Mouse (Mus musculus) adrenal gland, postnatal 25 days (tissue): Measurements from ENCODE around the gene Ccdc51. TPM values are rescaled to one million over a fixed set of nuclear protein-coding genes. Genes with fewer than 3 reads are reported as not detected.

Source experiments
- DNase-seq: peaks from one replicate; pipeline ENCODE4 v3.0.0; 2021; ENCODE audit warnings: mixed read lengths
- long read RNA-seq: library from polyadenylated mRNA; stranded (forward); transcript quantifications from one replicate; pipeline ENCODE4 v2.0.0, GENCODE M21; 2021
- total RNA-seq: library from RNA; stranded (reverse); gene quantifications from 2 replicates; pipeline ENCODE4 v1.2.3, GENCODE M21; 2021

Ccdc51 gene
- total RNA-seq: 15.7 and 21.0 TPM in 2 replicates
- long read RNA-seq, transcript Ccdc51-201 (4 exons, 1,526 nt): major isoform, 14 of 21 reads
- long read RNA-seq, partial matches to known transcripts: 4 of 21 reads
- long read RNA-seq, other reads (novel, unspliced or antisense): 3 of 21 reads

DNA sequence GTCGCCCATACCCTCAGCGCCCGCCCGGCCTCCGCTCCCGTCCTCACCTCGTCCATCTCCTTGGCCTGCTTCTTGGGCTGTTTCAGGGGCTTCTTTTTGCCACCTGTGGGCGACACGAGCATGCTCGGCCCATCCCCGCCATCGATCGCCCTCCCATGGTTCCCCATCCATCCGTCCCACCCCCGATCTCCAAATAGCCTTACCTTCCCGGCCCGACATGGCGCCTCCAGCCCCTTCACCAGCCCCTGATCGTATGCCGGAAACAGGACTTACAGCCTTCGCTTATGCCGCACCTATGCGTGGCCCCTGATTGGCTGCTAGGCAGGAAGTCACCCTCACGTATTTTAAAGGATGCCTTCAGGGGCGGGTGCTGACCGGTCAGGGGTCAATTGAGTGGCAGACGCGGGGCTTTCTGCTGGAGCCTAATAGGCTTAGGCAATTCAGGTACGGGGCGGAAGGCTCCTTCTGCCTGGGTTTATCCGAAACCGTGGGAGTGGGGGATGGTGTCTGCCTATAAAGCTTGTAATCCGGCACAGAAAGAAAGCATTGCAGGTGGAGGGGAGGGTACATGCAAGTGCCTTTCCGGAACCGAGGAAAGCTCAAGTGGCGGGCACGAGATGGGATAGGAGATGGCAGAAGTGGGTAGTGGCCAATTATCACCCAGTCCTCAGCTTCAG is at the start of gene Ccdc51, which contains the start of gene Tma7:
TSS of gene Ccdc51 (plus strand) at position 370 of the 677 bp plus-strand sequence.
TSS of gene Tma7 (minus strand) at position 464 of the 677 bp plus-strand sequence.
- DNase-seq: peak; percentile 86

DNA sequence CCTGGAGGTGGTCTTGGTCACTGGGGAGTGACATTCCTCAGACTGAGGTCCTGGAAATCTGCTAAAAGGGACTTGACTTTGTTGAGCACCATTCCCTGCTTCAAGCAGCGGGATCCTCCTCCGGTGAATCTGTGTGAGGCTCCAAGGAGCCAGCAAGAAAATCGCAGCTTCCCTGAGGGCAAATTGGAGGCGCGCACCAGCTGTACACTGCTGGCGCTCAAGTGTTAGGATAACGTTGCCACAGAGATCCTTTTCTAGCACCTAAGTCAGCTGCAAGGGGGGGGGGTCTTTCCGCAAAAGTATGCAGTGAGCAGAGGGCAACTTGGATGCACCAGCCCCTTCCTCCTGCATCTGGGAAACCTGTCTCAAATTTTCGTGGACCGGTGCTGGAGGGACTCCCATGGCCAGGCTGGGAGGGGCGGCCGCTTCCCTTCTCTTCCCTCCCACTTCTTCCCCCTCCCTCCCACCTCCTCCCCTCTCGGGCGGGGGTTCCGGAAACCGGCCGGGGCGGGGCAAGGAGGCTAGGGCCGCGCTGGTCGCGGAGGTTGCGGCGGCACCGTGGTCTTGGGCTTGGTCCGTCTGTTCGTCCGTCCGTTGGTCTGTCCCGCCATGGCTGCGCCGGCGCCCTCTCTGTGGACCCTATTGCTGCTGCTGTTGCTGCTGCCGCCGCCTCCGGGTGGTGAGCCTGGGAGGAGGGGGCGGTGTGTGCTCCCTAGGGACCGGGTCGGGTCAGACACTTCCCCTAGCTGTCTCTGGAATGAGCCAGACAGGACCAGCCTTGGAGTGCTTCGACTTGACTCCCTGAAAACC is 44.0 kb upstream of the Ccdc51 start, which contains the start of gene Shisa5:
TSS of gene Shisa5 (plus strand) at position 480 of the 810 bp plus-strand sequence.
- peak; percentile 88 for DNase-seq

DNA sequence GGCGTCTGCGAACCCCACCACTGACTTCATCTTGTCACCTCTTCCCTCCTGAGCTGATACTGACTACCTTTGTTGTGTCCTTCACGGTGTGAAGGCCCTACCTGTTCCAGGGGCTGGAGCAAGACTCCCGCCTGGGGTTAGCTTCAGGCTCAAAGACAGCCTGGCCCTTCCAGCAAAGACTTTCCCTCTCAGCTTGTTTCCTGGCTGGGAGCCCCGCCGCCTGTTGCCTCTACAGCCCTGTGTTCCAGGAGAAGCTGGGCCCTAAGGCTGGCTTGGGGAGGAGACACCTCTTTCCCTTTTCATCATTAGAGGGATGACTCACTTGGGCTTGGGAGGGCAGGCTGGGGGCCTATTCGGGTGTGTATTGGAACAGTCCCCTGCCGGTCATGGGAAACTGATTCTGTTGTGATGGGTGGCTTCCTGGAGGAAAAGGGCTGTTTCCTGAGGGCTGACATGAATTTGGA is 43.4 kb upstream of the Ccdc51 start:
- peak; percentile 51 for DNase-seq

DNA sequence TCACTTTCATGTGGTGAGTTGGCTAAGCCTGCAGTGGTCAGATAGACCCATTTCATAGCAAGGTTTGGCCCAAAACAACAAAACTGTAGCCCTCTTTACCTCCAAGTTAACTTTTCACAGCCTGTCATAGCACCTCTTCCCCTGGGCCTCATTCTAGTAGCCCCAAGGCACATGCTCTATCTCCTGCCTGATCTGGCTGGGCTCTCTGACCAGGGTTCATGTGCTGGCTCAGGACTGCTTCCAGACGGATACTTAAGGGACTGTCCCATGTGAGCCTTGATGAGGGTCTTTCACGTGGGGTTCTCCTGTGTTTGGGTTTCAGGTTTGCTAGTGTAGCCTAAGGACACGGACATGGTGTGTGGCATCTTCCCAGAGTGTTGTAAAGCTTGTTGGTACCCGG is 42.6 kb upstream of the Ccdc51 start:
- DNase-seq: no peak

DNA sequence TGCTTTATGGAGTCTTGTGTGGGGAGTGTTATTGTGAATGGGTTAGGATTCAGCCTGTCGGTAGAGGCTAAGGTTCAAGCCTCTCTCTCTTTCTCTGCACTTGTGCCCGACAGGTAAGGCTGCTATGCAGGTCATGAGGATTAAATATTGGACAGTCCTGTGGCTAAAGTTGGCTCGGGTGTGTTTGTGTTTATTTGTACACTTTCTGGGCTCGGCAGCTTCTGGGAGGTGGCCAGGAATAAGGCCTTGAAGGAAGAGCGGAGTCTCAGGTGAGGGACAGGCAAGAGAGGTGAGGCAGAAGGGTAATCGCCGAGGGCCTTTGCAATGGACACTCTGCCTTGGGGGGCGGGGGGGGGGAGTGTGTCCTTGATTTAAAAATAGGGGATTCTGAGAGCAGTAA is 42.1 kb upstream of the Ccdc51 start:
- DNase-seq: no peak

DNA sequence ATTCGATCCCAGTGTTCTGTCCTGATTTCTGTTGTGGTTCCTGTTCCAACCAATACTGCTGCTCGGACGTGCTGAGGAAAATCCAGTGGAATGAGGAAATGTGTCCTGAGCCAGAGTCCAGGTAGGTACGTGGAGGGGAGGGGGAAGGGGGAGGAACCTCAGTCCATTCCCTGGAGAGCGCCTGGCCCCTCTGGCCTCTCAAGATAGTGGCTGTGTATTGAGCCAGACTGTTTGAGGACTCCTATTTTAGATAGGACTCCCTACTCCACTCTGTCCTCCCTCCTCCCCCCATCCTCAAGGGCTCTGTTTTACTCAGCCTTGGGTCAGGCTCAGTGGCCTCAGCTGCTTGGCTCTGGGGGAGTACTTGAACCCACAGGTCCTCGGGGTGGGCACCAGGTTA is 41.4 kb upstream of the Ccdc51 start:
- DNase-seq: no peak

DNA sequence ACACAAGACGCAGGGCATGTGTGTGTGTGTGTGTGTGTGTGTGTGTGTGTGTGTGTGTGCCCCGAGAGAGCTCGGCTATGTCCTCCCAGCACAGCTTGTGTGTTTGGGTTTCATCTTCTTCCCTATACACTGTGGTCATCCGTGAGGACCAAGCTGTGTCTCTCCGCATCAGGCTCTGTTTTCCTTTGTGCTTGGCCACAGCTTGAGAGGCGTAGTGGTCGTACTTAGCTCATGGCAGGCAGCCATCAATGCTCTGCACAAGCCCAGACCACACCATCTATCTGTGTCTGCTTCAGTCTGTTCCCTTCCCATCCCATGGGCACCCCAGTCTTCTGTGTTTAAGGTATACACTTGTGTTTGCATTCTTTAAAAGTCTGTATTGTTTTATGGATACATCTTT is 40.9 kb upstream of the Ccdc51 start:
- DNase-seq: no peak

DNA sequence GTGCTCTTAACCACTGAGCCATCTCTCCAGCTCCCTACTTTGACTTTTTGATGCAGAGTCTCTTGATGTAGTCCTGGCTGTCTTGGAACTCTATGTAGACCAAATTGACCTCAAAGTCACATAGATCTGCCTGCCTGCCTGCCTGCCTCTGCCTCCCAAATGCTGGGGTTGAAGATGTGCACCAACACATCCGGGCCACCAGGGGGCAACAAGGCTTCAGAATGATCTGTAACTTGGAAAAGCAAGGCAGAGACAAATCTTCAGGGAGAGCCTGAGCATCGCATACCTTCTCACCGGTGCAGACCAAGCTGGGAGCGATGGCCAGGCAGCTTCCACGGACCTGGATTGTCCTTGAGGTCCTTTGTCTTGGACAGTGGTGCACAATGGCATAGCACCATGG is 36.0 kb upstream of the Ccdc51 start:
- DNase-seq: peak; percentile 60

DNA sequence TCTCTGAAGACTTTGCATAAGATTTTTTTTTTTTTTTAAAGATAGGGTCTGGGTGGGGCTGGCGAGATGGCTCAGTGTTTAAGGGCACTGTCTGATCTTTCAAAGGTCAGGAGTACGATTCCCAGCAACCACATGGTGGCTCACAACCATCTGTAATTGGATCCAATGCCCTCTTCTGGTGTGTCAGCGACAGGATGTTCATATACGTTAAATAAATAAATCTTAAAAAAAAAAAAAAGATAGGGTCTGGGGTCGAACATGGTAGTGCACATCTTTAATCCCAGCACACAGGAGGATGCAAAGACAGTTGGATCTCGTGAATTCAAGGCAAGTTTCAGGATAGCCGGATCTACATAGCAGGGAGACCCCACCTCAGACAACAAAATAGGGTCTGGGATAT is 33.0 kb upstream of the Ccdc51 start:
- no peak for DNase-seq

DNA sequence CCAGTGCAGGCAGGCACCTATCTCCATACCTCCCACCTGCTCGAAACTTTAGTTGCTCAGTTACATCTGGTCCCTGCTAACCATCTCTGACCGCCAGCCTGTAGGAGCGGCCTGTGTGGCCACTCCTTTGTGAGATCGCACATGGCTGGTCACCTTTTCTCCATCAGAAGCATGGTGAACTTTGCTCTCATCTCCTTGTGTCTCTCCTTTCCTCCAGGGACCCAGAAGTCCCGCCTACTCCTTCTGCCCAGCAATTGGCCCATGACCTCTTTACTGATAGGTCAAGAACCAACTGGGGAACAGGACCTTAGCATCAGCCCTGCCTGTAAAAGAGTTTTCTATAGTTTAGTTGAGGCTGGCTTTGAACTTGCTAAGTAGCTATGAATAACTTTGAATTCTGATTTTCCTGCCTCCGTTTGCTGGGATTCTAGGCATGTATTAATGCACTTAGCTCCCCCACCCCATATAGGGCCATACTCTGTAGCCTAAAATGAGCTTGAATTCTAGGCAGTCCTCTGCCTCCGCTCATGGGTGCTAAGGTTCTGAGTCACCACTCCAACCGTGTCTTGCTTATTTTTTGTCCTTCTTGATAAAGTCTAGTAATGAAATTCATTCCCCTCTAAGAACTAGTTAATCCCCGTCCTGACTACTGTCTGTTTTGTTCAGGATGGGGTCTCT is 32.2 kb upstream of the Ccdc51 start:
- no peak for DNase-seq

DNA sequence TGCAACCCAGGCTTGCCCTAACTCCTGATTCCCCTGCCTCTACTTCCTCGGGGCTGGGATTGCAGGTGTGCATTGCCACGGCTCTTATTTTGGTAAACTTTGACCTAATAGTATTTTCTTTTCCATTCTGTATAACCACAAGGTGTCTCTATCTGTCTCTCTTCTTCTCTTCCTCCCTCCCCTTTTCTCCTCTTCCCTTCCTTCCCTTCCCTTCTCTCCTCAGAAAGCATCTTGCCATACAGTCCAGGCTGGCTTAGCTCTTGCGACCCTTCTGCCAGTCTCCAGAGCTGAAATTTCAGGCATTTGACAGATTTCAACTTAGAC is 31.7 kb upstream of the Ccdc51 start:
- no peak for DNase-seq

DNA sequence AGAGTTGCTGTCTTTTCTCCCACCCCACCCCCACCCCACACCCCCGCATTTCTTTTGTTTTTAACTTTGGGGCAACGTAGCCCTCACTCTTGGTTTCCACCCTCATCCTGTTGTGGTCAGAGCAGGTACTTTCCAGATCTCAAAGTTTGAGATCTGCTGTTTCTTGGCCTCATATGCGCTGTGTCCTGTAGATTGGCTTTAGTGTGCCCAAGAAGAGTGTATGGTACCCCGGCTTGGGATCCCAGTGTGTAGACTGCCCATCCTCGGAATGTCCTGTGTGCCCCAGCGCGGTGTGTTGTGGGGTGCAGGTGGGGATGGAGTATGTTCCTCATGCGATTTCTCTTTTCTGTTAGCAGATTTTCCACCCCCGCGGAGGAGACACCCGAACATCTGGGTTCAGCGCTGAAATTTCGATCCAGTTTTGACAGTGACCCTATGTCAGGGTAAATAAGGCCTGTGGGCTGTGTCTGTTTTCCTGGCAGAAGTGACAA is 31.2 kb upstream of the Ccdc51 start:
- DNase-seq: no peak

DNA sequence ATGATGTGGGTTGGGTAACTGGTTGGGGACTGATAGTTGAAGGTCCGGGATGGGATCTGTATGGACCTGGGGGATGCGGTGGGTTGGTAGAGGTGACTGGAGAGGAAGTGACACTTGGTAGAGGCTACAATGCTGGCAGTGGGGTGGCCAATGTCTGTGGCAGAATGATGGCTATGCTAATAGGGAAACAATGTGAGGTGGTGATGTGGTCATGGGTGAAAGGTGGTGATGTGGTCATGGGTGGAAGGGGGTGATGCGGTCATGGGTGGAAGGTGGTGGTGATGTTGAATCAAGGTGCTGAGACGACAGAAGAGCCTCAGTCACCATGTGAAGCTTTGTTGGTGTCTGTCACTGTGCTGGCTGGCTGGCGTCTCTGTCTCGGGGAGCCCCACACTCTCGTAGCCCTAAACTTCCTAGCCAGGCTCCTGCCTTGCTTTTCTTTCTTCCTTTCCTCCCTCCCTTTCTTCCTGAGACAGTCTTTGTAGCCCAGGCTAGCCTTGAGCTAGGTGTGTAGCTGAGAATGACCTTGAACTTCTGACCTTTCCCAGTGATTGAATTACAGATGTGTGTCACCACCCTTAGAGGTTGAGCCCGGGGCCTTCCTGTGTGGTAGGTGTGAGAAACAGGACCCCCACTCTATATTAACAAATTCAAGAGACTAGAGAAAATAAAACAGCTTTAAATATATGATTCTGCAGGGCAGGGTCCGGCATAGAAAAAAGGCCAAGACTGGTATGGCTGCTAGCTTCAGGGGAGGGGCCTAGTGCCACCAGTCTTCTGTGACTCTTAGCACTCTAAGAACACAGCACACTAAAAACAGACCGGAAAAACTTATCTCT is 30.4 kb upstream of the Ccdc51 start:
- no peak for DNase-seq

DNA sequence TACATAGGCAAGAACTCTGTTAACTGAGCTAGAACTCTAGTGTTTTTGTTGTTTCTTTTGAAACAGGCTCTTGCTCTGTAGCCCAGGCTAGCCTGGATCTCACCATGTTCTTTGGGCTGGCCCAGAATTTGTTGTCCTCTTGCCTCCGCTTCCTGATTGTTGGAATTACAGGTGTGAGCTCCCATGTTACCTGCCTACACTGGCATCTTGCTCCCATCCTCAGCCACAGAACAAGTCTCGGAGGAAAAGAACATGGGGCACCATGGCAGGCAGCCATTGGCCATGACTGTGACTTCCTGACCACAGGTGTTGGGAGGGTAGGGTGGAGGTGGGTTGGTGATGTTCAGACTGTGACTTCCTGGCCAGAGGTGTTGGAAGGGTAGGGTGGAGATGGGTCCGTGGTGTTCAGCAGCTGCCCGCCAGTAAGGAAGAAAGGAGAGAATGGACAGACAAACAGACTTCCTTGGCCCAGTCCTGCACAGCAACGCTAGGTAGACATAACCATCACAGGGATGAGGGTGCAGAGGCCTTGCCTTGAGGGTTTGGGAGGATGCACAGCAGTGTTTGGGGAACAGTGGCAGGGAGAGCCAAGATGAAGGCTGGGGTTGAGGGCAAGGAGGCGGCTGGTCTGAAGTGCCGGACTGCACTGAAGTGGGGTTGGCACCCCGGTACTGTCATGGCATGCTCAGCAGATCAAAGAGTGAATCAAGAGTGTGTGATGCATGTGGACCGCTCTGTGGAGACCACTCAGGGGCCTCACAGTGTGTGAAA is 29.6 kb upstream of the Ccdc51 start:
- DNase-seq: no peak

DNA sequence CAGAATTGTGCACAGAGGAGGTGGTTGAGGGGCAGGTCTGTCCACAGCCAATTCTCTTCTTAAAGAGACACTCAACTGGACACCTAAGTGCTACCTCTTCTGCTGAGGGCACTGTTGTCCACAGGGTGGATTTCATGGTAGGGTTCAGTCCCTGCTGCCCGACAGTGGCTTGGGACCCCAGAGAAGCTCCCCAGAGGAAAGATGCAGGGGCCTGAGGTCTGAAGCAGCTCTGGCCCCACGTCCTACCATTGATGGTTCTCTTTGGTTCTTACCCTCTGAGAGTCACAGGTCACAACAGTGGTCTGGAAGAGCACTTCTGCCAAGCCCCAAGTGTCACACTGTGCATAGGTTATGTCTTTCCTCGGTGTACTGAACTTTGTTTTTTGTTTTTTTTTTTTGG is 28.9 kb upstream of the Ccdc51 start:
- no peak for DNase-seq

DNA sequence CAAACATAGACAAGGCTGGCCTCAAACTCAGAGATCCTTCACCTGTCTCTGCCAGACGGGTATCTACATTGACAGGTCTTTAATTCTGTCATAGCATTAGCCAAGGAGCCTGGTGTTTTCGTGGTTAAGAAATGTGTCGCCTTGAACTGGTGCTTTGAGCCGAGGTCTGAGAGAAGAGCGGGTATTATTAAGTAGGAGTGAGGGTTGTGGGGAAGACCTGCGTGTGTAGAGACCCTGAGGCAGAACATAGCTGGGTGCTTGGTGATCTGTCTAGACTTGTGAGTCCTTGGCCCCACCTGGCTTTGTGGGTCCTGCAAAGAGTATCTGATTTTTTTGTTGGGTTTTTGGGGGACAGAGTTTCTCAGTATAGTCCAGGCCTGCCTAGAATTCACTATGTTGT is 28.4 kb upstream of the Ccdc51 start:
- no peak for DNase-seq

DNA sequence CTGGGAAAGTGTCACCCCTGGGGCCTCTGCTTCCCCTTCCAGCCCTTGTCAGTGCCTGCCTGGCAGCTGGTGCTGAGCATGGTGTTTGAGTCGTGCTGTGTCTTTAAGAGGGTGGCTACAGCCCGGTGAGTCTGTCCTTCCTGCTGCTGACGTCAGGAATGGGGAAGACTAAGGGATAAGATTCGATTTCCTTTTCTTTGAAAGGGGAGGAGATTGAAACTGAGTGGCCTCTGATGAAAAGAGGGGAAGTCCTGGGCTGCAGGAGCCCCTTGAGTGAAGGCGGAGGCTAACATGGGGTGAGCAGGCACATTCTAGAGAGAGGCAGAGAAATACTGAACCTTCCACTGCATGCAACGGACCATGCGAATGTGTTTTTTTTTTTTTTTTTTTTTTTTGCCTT is 27.6 kb upstream of the Ccdc51 start:
- peak; percentile 58 for DNase-seq

DNA sequence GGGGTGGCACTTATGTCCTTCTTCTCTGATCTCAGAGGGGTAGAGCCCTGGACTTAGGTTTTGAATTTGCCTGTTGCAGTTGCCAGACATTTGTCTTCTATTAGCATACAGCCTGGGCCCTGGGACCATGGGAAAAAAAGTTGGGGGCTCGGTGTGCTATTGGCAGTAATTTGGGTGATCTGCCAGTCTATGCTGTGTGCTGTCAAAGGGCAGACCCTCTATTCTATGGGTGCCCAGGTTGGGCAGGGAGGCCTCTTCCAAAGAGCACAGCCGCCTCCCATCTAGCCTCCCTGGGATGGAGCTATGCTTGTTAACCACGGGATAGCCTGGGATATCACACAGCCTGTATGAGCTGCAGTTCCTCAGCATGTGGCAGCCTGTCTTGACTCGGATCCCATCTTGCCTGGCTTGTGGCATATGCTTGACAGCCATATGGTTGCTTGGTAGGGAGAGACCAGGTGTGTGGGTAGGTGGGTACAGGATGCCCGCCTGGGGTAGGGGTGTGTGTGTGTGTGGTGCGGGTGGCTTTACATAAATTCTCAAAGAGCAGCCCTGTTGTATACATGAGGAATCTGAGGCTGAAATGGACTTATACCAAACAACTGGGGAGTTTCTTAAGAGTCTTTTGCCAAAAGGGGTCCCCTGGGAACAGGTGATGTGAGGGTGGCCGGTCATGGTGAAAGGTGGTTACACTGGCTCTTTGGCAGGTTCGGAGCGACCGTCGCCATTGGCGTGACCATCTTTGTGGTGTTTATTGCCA is 26.8 kb upstream of the Ccdc51 start:
- DNase-seq: no peak

DNA sequence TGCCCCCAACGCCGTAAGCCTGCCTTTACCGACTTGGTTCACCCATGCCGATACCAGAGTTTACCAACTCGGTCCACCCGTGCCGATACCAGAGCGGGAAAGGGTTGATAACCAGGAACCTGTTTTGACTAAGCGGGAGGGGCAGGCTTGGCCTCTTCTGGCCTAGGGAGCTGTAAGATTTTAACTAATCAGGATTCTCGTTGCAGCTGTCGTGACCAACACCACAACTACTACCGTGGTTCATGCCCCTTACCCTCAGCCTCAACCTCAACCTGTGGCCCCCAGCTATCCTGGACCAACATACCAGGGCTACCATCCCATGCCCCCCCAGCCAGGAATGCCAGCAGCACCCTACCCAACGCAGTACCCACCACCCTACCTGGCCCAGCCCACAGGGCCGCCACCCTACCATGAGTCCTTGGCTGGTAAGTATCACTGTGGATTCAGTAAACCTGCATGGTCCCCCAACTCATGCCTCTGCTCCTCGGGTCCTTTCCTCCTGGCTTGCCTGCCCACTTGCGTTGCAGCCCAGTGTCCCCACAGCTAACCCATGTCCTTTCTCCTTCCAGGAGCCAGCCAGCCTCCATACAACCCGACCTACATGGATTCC is 26.1 kb upstream of the Ccdc51 start:
- DNase-seq: no peak

DNA sequence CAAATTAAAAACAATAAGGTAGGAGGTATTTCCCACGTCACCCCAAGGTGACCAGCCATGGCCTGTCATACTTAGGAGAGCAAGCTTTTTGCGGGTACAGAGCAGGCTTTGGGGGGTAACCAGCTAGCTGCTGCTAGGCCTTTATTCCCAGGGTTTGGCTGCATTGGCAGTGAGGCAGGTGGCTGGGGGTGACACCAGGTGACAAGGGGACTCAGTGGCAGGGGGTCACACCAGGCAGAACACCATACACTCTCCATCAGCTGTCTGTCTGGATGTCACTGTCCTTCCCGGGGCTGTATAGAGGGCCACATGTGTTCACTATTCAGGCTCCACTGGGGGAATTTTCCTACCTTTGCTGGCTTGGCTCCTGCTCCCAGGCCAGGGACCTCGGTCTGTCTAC is 25.4 kb upstream of the Ccdc51 start:
- no peak for DNase-seq
